Mouse (Mus musculus) frontal cortex, adult (tissue): Measurements from ENCODE around the gene Khdc4.

ENCODE experiments used
- ATAC-seq: cut with Nextera tagmentation; 2 replicates; pipeline ENCODE4 v1.9.2; 2017; ENCODE audit warnings: mild to moderate bottlenecking, moderate library complexity, mixed read lengths; ENCODE audit not compliant: low TSS enrichment

Khdc4 gene

DNA sequence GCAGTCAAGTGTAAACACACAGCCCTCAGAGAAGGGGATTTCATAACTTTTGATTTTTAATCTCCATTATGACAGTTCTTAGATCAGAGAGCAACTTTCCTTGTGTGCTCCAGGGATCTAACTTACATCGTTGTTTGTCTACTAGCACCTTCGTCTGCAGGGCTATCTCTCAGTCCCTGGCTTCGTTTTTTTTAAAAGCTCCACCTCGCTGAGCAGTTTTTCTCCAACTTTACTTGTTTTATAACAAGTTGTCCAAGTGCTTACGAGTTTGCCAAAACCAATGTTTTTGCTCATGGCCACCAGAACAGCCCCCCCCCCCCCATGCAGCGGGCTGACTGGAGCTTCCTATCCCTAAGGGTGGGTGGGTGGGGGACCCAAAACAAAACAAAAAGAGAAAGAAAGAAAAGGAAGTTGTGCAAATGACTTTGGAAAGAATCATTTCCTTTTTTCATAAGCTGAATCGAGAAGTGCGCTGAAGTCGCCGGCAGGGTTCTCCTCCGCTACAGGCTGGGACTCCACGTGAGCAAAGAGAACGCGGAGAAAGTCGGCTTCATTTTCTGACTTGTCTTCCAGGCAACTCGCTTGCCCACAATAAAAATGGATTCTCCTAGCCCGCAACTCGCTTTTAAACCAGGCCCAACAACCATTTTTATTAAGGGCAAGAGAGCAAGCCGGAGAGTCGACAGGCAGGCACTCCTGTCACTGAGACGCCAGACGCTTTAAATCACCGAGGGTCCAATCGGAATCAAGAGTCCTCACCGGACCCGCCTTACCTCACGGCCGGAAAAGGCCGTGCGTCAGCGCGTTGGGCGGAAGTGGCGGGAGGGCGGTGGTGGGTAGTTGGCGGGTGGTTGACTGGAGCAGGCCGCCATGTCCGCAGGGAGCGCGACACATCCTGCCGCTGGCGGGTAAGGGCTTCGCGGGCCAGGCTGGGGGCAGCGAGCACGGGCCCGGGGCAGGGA lies at the start of gene Khdc4:
Gene Khdc4, plus strand, starts transcription at position 824 of the 962 bp plus-strand sequence.
- peak; percentile 99 for ATAC-seq

DNA sequence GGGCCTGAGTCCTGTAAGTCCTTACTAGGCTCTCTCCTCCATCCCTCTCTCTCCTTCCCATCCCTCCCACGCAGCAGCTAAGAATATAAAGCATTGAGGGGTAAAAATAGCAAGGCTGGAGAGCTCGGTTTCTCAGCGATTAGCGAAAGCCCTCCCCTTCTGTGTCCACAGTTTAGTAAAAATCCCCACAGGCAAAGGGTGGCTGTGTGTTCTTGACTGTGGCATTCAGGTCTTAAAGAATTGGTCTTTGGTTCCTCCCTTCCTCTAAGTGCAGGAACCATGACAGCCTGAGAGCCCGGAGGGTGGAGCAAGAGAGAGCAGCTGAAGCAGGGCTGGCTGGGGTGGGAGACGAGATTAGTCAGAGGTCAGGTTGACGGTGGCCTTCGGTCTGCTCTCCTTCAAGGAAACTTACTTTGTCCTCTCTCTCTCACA lies 49.0 kb upstream of the Khdc4 start:
- ATAC-seq, result peak; percentile 81

DNA sequence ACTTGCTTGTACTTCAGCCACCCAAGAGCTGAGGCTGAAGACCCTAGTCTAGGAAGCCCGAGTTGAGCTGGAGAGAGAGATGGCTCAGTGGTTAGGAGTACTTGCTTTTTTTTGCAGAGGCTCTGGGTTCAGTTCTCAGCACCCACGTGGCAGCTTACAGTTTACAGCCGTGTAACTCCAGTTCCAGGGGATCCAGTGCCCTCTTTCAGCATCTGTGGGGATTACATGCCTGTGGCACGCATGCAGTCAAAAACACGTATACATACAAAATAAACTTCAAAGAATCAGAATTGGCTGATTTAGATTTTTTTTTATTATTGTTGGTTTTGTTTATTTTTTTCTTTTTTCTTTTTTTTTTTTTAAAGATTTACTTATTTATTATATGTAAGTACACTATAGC lies 48.5 kb upstream of the Khdc4 start:
- no peak for ATAC-seq

DNA sequence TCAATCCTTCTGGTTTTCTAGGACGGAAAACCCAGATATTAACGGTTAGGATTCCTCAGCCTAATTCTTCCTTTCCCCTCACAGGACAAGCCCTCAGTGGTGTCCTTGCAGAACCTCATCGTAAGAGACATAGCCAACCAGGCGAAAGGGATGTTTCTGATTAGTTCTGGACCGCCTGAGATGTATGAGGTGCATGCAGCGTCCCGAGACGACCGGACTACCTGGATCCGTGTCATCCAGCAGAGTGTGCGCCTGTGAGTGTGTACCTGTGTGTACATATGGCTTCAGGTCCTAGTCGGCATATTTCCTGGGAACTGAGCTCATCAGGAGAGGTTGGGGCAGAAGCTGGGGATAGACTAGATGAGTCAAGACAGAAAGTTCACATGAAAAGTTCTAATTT lies 46.4 kb upstream of the Khdc4 start:
- ATAC-seq, result no peak

DNA sequence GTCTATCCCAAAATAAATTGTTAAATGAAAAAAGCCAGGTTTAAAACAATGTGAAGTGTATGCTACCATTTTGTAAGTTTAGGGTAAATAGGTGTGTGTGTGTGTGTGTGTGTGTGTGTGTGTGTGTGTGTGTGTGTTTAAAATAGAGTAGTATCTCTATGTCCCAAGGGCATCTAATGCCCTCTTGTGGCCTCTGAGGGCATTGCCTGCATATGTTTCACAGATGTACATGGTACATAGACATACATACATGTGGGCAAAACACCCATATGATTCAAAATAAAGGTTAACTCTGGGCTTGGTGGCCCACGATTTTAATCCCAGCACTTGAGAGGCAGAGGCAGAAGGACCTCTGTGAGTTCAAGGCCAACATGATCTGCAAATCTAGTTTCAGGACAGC lies 44.9 kb upstream of the Khdc4 start:
- no peak for ATAC-seq

DNA sequence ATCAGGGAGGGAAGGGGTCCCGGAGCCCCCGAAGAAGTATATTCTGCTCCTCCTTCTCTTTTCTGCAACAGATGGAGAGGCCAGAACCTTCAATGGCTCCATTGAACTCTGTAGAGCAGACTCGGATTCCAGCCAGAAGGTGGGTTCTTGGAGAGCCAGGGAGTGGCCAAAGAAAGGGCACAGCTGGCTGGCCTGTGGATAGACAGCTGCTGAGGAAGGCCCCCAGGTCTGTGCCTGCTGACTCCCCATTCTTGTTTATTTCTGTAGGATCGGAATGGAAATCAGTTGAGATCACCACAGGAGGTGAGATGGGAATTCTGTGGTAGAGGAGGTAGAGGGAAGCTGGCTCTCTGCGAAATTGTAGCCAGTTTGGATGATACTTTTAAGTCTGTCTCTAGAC lies 42.5 kb upstream of the Khdc4 start:
- no peak for ATAC-seq

DNA sequence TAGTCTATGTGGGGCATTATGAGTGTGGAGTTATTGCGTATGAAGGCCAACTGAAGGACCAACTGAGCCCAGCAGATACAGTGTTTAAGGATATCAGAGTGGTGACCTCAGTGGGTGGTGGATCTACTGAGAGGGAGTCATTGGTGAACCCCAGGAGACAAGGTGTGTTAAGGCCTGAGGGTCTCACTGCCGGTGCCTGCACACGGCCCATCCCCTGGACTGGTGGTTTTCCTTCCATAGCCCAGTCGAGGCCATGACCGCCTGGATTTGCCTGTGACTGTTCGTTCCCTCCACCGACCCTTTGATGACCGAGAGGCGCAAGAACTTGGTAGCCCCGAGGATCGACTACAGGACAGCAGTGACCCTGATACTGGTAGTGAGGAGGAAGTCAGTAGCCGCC lies 39.7 kb upstream of the Khdc4 start:
- ATAC-seq, result no peak

DNA sequence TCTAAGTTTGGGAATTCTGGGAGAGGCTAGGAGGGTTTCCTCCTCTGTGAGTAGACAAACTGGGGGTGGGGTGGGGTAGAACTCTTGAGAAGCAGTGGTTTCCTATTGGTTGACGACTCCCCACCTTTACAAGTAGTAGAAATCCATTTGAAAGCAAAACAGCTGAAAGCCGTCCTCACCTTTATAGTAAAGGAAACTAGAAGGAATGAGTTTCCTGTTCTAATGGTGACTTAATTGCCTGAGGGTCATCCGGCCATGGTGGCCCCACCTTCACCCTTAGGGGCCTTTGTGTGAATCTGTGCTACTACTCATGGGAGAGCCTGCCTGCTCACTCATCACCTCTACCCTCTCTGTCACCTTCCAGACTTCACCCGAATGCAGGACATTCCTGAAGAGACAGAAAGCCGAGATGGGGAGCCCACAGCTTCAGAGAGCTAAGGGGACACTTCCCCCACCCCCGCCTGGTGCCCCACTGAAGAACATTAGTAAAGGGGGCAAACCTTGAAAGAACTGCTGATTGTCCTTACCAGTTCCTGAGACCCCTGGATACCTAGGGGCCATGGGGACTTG lies 39.1 kb upstream of the Khdc4 start:
- ATAC-seq, result no peak

DNA sequence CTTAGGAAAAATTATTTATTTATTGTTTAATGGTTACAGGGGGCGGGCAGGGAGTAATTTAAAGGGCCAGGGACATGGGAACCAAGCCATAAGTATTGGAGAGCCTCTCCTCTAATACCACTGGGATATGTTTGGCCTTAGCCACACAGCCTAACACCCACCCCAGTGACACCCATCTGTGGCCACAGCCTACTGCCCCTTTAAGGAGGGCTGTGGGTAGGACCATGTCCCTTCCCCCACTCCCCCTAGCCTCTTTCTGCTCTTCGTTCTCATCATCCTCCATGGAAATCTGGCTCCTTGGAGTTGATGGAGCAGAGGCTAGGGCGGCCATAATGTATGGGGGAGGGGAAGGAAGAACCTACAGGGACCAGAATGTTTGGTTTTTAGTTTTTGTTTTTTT lies 38.5 kb upstream of the Khdc4 start:
- ATAC-seq, result no peak

DNA sequence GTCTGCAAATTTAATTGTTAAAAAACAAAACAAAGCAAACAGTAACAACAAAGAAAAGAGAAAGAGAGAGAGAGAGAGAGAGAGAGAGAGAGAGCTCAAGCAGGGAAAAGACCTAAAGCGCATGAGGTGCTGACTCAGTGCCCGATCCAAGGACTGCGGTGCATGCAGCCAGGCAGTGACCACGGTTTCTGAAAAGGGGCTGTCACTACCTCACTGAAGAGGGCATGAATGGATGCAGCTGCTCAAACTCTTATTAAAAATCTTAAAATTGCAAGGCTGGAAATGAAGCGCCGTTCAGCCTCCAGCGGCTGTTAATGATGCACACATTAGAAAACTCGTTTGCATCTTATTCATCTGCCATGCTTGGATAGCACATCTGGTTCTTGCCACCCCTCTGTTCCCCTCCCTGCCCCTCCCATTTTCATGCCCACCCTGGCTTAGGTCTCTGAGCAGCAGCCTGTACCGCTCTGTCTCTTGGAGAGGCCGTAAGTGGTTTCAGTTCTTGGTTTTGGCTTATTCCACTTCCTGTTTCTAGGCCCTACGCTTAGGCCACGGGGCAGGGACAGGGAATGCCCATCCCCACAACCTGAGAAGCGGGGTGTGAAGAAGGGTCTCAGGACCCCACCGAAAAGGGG lies 37.7 kb upstream of the Khdc4 start:
- no peak for ATAC-seq

DNA sequence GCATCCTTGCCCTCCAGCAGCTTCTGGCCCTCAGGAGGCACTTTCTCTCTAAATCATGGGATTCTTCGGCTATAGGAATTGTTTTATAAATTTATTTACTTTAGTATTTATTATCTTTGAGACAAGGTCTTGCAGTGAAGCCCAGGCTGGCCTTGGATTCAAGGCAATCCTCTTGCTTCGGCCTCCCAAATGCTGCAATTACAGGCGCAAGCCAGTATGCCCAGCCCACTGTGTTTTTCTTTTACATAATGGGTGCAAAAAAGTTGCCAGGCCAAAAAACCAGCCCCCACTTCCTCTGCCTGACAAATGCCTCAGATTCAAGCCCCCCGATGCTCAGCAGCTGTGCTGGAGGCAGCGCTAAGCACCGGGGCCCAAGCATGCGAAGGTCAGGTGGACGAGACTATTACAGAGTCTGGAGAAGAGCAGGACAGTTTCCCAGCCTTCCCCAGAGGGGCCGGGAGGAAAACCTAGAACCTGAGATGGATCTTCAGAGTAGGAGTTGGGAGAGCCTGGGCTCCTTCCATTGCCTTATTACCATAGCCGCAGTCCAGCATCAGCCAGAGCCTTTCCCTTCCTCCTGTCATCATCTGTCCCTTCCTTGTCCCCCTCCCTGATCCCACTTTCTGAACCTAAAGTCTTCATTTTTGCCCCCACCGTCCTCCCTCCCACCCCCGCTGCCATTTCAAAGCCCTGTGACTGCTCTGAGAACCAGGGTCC lies 37.0 kb upstream of the Khdc4 start:
- 0 out of 2 replicates have a peak, but pooled peaks have one; percentile 21 for ATAC-seq

DNA sequence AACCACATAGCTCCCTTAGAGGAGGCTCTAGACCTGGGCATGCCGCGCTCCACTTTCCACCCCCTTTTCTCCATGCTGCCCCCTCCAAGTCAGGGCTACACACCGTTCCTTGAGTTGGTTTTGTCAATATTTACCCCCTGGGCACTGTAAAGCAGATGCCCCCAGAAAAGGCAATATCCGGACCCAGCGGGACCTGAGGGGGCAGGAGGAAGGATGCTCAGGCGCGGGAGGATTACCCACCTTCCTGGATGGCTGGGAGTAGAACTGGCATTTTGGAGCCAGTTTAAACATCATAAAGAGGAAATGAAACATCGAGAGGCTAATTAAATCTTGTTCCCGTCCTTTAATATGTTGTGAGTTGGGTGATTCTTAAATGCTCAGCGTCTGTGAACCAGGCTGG lies 36.4 kb upstream of the Khdc4 start:
- ATAC-seq, result 0 out of 2 replicates have a peak, but pooled peaks have one; percentile 16

DNA sequence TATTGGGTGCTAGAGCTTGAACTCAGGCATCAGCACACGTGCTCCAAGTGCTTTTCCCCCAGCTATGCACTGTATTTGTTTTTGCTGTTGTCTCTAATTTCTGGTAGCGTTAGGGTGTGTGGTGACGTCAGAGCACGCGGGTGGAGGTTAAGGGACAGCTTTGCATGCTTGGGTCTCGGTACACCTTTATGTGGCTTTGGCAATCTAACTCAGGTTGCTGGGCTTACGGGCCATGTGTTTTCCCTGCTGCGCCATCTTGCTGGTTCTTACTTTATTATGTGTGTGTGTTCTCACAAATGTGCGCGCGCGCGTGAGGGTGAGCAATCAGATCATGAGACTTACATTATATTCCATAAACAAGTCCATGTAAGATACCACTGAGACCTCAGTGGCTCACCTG lies 35.6 kb upstream of the Khdc4 start:
- ATAC-seq, result no peak

DNA sequence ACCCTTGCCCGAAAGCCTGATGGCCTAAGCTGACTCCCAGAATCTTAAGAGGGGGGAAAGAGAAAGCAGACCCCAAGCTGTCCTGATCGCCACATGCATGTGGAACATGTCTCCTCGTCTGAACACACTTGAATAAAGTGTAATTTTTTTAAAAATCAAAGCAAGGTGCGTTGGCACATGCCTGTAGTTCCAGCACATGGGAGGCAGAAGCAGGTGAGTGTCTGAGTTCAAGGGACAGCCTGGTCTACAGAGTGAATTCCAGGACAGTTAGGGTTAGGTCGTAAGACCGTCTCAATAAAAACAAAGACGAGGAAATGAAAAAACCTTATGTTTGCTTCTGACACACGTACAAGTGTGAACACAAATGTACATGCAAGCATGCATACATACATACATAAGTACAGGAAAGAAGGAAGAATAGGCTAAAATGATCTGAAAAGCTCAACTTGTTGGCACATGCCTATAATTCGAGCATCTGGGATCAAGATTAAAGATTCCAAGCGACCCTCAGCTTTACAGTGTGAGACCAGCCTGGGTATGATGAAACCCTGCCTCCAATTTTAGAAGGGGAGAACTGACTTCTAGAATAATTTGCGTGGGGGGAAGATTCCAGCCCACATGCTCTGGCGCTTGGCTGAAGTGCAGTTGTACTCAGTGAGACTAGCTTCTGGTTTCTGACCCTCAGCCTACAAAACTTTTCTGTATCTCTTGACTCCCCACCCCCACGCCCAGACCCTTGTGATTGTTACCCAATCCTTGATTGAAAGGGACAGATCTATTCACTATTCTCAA lies 34.7 kb upstream of the Khdc4 start:
- peak; percentile 16; the same call in 1 of the 2 replicates for ATAC-seq

DNA sequence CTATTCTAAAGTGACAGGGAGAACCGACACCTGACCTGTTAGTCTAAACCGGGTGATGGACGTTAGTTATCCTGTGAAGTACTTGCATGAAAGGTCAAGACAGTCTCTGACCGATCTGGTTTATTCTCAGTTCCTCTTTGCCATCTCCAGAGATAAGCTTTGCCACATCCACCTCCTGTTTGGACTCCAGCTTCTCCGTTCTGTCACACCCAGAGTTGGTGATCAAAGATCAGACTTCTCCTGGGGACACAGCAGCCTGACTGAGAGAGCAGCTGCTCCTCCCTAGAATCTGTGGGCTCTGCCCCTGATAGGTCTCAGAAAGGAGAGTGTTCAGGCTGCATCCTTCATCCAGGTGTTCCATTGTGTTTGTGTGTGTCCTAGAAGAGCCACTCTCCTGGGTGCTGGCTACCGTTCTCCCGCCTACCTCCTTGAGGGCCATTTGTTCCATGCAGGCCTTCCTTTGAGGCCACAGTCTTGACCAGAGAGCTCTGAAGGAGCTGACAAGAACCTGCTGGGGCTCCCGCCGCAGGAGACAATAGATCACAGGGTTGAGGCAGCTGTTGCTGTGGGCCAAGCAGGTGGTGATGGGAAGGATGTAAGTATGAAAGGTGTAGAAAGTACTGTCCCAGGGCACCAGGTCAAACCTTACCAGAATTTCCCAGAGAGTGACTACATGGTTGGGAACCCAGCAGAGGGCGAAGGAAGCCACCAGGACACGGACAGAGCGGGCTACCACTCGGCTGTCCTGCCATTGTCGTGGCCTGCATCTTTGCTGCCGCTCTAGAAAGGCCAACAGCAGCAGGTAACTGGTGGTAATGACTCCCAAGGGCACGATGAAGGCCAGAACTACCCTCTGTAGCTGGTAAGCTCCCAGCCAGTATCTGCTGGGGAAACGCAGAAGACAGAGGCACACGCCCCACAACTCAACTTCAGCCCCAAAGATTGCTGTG lies 33.7 kb upstream of the Khdc4 start:
- no peak for ATAC-seq

DNA sequence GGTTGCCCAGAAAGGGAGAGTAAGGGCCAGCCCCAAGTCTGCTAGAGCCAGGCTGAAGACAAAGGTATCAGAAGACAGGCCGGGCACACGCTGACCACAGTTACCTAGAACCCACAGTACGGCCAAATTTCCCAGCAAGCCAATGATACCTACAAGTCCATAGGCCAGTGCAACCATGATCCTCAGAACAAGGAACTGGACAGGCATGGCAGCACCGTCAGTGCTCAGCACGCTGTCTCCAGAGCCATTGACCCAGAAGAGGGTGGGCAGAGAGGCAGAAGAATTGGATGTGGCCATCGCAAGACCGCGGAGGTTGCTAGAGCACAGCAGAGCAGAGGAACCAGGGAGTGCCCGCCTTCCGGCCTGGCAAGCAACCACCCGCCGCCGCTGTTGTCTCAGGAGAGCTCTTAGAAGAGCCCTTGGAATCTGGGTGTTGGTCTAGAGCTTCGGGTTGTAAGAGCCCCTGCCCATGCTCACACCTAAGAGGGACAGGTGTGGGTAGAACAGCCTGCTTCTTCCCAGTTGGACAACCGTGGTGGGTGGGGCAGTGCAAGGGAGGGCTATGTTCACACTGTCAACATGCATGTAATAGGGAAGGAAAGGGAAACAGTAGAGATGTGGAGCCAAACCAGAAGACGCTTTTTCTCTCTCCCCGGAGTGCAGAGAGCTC lies 32.6 kb upstream of the Khdc4 start, which contains the start of gene Rxfp4:
Gene Rxfp4, minus strand, starts transcription at position 297 of the 670 bp plus-strand sequence.
- no peak for ATAC-seq

DNA sequence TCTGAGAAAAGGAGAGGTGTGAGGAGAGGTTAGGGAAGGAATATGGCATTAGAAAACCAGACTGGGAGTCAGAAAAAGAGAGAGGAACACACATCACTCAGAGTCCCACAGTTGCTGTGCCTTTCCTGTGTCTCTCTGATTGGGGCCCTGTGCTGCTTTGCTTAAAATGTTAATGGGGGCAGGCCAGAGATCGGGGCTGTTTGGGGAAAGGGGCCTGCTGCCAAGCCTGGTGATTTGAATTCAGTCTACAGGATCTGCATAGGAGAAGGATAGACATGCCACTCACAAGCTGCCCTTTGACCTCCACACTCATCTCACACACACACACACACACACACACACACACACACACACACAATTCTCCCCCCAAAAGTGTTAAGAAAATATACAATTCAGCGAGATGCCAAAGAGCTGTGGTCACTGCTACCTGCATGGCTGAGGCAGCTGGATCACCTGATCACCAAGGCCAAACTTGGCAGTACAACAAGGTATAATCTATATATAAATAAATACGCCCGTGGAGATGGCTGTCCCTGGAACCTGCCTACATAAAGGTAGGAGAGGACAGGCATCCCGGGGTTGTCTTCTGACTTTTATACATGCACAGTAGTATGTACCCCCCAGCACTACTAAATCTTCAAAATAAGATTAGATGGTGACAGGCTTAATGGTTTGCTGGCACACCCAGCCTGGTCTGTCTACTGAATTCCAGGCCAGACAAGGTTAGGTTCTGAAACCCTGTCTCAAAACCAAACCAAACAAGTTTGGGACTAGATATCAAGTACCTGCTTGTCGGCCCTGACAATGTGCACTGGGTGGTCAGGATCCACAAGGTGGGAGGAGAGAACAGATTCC lies 31.9 kb upstream of the Khdc4 start:
- no peak for ATAC-seq

DNA sequence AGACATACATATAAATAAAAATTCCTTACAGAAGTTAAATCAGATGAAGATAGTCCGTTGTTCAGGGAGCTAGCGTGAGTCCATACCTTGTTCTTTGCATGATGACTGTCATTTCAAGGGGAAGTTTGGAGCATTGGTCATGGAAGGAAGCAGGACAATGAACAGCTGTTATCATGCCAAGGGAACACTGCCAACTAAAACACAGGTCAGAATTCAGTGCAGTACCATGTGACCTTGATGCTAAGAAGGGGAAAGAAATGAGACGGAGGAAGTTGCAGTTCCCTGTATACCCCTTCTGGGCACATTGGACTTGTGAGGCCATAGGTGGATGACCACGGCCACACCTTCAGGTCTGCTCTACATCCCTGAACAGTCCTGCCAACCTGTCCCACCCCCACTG lies 31.0 kb upstream of the Khdc4 start:
- ATAC-seq, result no peak
